Mouse (Mus musculus): Measurements from ENCODE around the gene Mcidas. TPM values are rescaled to one million over a fixed set of nuclear protein-coding genes. Genes with fewer than 3 reads are reported as not detected.
A peak's percentile ranks its signal among the peaks of the same experiment; 100 is the strongest.
"Not testable (repeated sequence)": the region's sequence is repeated elsewhere in the genome, so short reads cannot be mapped to it uniquely, and the experiment has no call there.

The Mcidas gene
- polyA plus RNA-seq, 1 experiment, result 0.07 TPM

- peaks cover 5% of the 10 kb centered on the region; the same call in 1 of the 2 replicates for H3K27me3 ChIP-seq (ENCODE audit: control insufficient read depth, insufficient read depth, low read length)
- WGBS, result 1% methylated on average over 25 of the region's 25 CpGs
- H3K4me1 ChIP-seq (ENCODE audit: control insufficient read depth, insufficient read depth, low read length), result no peaks in the 10 kb centered on the region
- DNase-seq, result peak; percentile 64 to 72
- no peak overlapping the region for H3K27ac ChIP-seq (ENCODE audit: insufficient read depth, low read length)
- TF ChIP-seq CTCF (IDR thresholded peaks at IDR 0.05; ENCODE audit: borderline replicate concordance, insufficient read depth, low read depth, low read length) (peak; percentile 78), POLR2A (IDR thresholded peaks at IDR 0.05; ENCODE audit: borderline replicate concordance, insufficient read depth, low read length) (no peak)
- peak overlapping the region; percentile 64 for H3K4me3 ChIP-seq (replicated peaks; ENCODE audit: insufficient read depth, low read depth, low read length)
Observed at GRCm38 (mm10) chr13:112994191-112994590, 546 bp downstream of the Mcidas start.

GRCm38 (mm10) chr13:112996407-112996806, 2.8 kb downstream of the Mcidas start:
- 44% methylated on average over 4 of the region's 4 CpGs for WGBS
- TF ChIP-seq CTCF (IDR thresholded peaks at IDR 0.05; ENCODE audit: borderline replicate concordance, insufficient read depth, low read depth, low read length) (no peak), POLR2A (IDR thresholded peaks at IDR 0.05; ENCODE audit: borderline replicate concordance, insufficient read depth, low read length) (no peak)
- DNase-seq, result no peak

GRCm38 (mm10) chr13:112997369-112997768, 3.7 kb downstream of the Mcidas start:
- Histone ChIP-seq H3K4me1 (ENCODE audit: control insufficient read depth, insufficient read depth, low read length) (no peaks in the 10 kb centered on the region), H3K4me3 (replicated peaks; ENCODE audit: insufficient read depth, low read depth, low read length) (no peak overlapping the region), H3K27me3 (ENCODE audit: control insufficient read depth, insufficient read depth, low read length) (peaks cover 5% of the 10 kb centered on the region; the same call in 1 of the 2 replicates), H3K27ac (ENCODE audit: insufficient read depth, low read length) (no peak overlapping the region)
- no peak for DNase-seq
- WGBS, result 28% methylated on average over 6 of the region's 6 CpGs
- no peak for TF ChIP-seq POLR2A (IDR thresholded peaks at IDR 0.05; ENCODE audit: borderline replicate concordance, insufficient read depth, low read length)
- no peak for TF ChIP-seq CTCF (IDR thresholded peaks at IDR 0.05; ENCODE audit: borderline replicate concordance, insufficient read depth, low read depth, low read length)

More at GRCm38 (mm10) chr13:112996407-112996806, 2.8 kb downstream of the Mcidas start:
- H3K27ac ChIP-seq (ENCODE audit: insufficient read depth, low read length), result no peak overlapping the region
- H3K4me3 ChIP-seq (replicated peaks; ENCODE audit: insufficient read depth, low read depth, low read length), result no peak overlapping the region
- H3K27me3 ChIP-seq (ENCODE audit: control insufficient read depth, insufficient read depth, low read length), result peaks cover 5% of the 10 kb centered on the region; the same call in 1 of the 2 replicates
- H3K4me1 ChIP-seq (ENCODE audit: control insufficient read depth, insufficient read depth, low read length), result no peaks in the 10 kb centered on the region

- Histone ChIP-seq H3K27me3 (ENCODE audit: control insufficient read depth, insufficient read depth, low read length) (peaks cover 5% of the 10 kb centered on the region; the same call in 1 of the 2 replicates), H3K4me3 (replicated peaks; ENCODE audit: insufficient read depth, low read depth, low read length) (peak overlapping the region; percentile 28), H3K27ac (ENCODE audit: insufficient read depth, low read length) (no peak overlapping the region), H3K4me1 (ENCODE audit: control insufficient read depth, insufficient read depth, low read length) (no peaks in the 10 kb centered on the region)
- WGBS, result under 1% methylated on average over 46 of the region's 46 CpGs
- TF ChIP-seq POLR2A (IDR thresholded peaks at IDR 0.05; ENCODE audit: borderline replicate concordance, insufficient read depth, low read length), result no peak
- TF ChIP-seq CTCF (IDR thresholded peaks at IDR 0.05; ENCODE audit: borderline replicate concordance, insufficient read depth, low read depth, low read length), result no peak
- DNase-seq, result peak; percentile 20 to 45
Observed at GRCm38 (mm10) chr13:112998427-112999201, 5.0 kb downstream of the Mcidas start.

GRCm38 (mm10) chr13:113000090-113000489, 6.4 kb downstream of the Mcidas start:
- H3K4me3 ChIP-seq (replicated peaks; ENCODE audit: insufficient read depth, low read depth, low read length), result no peak overlapping the region
- peaks cover 5% of the 10 kb centered on the region; the same call in 1 of the 2 replicates for H3K27me3 ChIP-seq (ENCODE audit: control insufficient read depth, insufficient read depth, low read length)
- H3K4me1 ChIP-seq (ENCODE audit: control insufficient read depth, insufficient read depth, low read length), result no peaks in the 10 kb centered on the region
- WGBS, result 83% methylated on average over 3 of the region's 3 CpGs
- TF ChIP-seq CTCF (IDR thresholded peaks at IDR 0.05; ENCODE audit: borderline replicate concordance, insufficient read depth, low read depth, low read length), result no peak
- TF ChIP-seq POLR2A (IDR thresholded peaks at IDR 0.05; ENCODE audit: borderline replicate concordance, insufficient read depth, low read length), result no peak
- no peak overlapping the region for H3K27ac ChIP-seq (ENCODE audit: insufficient read depth, low read length)
- no peak for DNase-seq

- TF ChIP-seq POLR2A (IDR thresholded peaks at IDR 0.05; ENCODE audit: borderline replicate concordance, insufficient read depth, low read length) (no peak), CTCF (IDR thresholded peaks at IDR 0.05; ENCODE audit: borderline replicate concordance, insufficient read depth, low read depth, low read length) (no peak)
- Histone ChIP-seq H3K4me1 (ENCODE audit: control insufficient read depth, insufficient read depth, low read length) (no peaks in the 10 kb centered on the region), H3K27me3 (ENCODE audit: control insufficient read depth, insufficient read depth, low read length) (peaks cover 5% of the 10 kb centered on the region; the same call in 1 of the 2 replicates), H3K27ac (ENCODE audit: insufficient read depth, low read length) (no peak overlapping the region), H3K4me3 (replicated peaks; ENCODE audit: insufficient read depth, low read depth, low read length) (no peak overlapping the region)
- WGBS, result 76% methylated on average over 9 of the region's 9 CpGs
- no peak for DNase-seq
Observed at GRCm38 (mm10) chr13:113000576-113001318, 7.1 kb downstream of the Mcidas start.

- TF ChIP-seq POLR2A (IDR thresholded peaks at IDR 0.05; ENCODE audit: borderline replicate concordance, insufficient read depth, low read length) (no peak), CTCF (IDR thresholded peaks at IDR 0.05; ENCODE audit: borderline replicate concordance, insufficient read depth, low read depth, low read length) (no peak)
- Histone ChIP-seq H3K4me3 (replicated peaks; ENCODE audit: insufficient read depth, low read depth, low read length) (no peak overlapping the region), H3K27ac (ENCODE audit: insufficient read depth, low read length) (no peak overlapping the region)
Observed at GRCm38 (mm10) chr13:113012683-113013082, 19.0 kb downstream of the Mcidas start.

GRCm38 (mm10) chr13:113013174-113013953, 19.7 kb downstream of the Mcidas start:
- H3K4me3 ChIP-seq (replicated peaks; ENCODE audit: insufficient read depth, low read depth, low read length); DNase-seq; H3K4me1 ChIP-seq (ENCODE audit: control insufficient read depth, insufficient read depth, low read length); H3K27me3 ChIP-seq (ENCODE audit: control insufficient read depth, insufficient read depth, low read length); H3K27ac ChIP-seq (ENCODE audit: insufficient read depth, low read length): not testable (repeated sequence)
- WGBS, result 37% methylated on average over 19 of the region's 20 CpGs

More at GRCm38 (mm10) chr13:113012683-113013082, 19.0 kb downstream of the Mcidas start:
- DNase-seq, result no peak
- no peaks in the 10 kb centered on the region for H3K27me3 ChIP-seq (ENCODE audit: control insufficient read depth, insufficient read depth, low read length)
- H3K4me1 ChIP-seq (ENCODE audit: control insufficient read depth, insufficient read depth, low read length), result no peaks in the 10 kb centered on the region
- 47% methylated on average over 6 of the region's 6 CpGs for WGBS

Measured in cerebellum, adult 2 months (tissue).